Mouse (Mus musculus) forebrain, embryonic 14.5 days (tissue): ENCODE measurements at regions not wholly inside any gene's neighbourhood (a gene's known extent, or its start where the extent isn't known, plus 50 kb on each side); places are given as distances from the start of the nearest gene placed in this dataset.

ENCODE experiments used
- ATAC-seq: fragments of 200-750 bp; cut with Nextera tagmentation; 2 replicates; pipeline ENCODE4 v1.8.0; 2017; ENCODE audit warnings: mild to moderate bottlenecking, moderate library complexity
- DNase-seq: peaks from one replicate; pipeline ENCODE4 v3.0.0-alpha.2; 2015; ENCODE audit warnings: low spot score
- H3K27ac ChIP-seq: fragments of 300-500 bp; sonication (generic); 2 replicates; pipeline ENCODE4 v1.5.1; 2014; ENCODE audit warnings: low read depth, mild to moderate bottlenecking, control low read depth, low read length, moderate library complexity
- H3K27me3 ChIP-seq: fragments of 300-500 bp; sonication (generic); replicated peaks from 2 replicates; pipeline ENCODE4 v1.6.1; 2014; ENCODE audit warnings: low read length, control low read depth, mixed read lengths; ENCODE audit not compliant: control insufficient read depth, insufficient read depth
- H3K36me3 ChIP-seq: fragments of 300-500 bp; sonication (generic); 2 replicates; pipeline ENCODE4 v1.6.1; 2014; ENCODE audit warnings: low read length, control low read depth; ENCODE audit not compliant: control insufficient read depth, insufficient read depth
- H3K4me1 ChIP-seq: fragments of 300-500 bp; sonication (generic); 2 replicates; pipeline ENCODE4 v1.6.1; 2014; ENCODE audit warnings: antibody characterized with exemption, low read length, control low read depth; ENCODE audit not compliant: control insufficient read depth, insufficient read depth
- H3K4me2 ChIP-seq: fragments of 300-500 bp; sonication (generic); 2 replicates; pipeline ENCODE4 v1.6.1; 2014; ENCODE audit warnings: mild to moderate bottlenecking, control low read depth, low read length
- H3K4me3 ChIP-seq: fragments of 300-500 bp; sonication (generic); 2 replicates; pipeline ENCODE4 v1.5.1; 2014; ENCODE audit warnings: low read depth, low read length, control low read depth
- H3K9ac ChIP-seq: fragments of 300-500 bp; sonication (generic); 2 replicates; pipeline ENCODE4 v1.6.1; 2014; ENCODE audit warnings: mild to moderate bottlenecking, low read length, control low read depth, moderate library complexity
- H3K9me3 ChIP-seq: fragments of 300-500 bp; sonication (generic); replicated peaks from 2 replicates; pipeline ENCODE4 v1.6.1; 2016; ENCODE audit warnings: low read length, control low read depth, mixed read lengths; ENCODE audit not compliant: control insufficient read depth
- WGBS: fragments of 180-500 bp; shearing (Covaris S2); extraction: QIAGEN DNeasy Blood & Tissue Kit; methylation state at CpG from one replicate; pipeline ENCODE4 v1.1.7; 2014; 5-methylcytosine and 5-hydroxymethylcytosine counted together

- WGBS: 21% methylated on average over 1 of the region's 1 CpGs
- DNase-seq (no peak), ATAC-seq (no peak)
- Histone ChIP-seq H3K27ac (no peak overlapping the region), H3K4me1 (no peaks in the 10 kb centered on the region), H3K9me3 (no peaks in the 10 kb centered on the region), H3K4me2 (no peak overlapping the region), H3K9ac (no peak overlapping the region), H3K27me3 (no peaks in the 10 kb centered on the region), H3K4me3 (no peak overlapping the region), H3K36me3 (no peaks in the 10 kb centered on the region)
Measured at GRCm38 (mm10) chr15:86899961-86900360, 644.1 kb upstream of the Fam19a5 start.

- no peaks in the 10 kb centered on the region for H3K36me3 ChIP-seq
- 2% methylated on average over 3 of the region's 3 CpGs for WGBS
- H3K4me1 ChIP-seq: no peaks in the 10 kb centered on the region
- H3K27me3 ChIP-seq: no peaks in the 10 kb centered on the region
- no peaks in the 10 kb centered on the region for H3K9me3 ChIP-seq
- no peak overlapping the region for H3K4me2 ChIP-seq
- DNase-seq (no peak), ATAC-seq (no peak)
- H3K27ac ChIP-seq: no peak overlapping the region
- H3K9ac ChIP-seq: no peak overlapping the region
- no peak overlapping the region for H3K4me3 ChIP-seq
Measured at GRCm38 (mm10) chr15:86903006-86903405, 641.1 kb upstream of the Fam19a5 start.

GRCm38 (mm10) chr15:86913276-86913675 lies 630.8 kb upstream of the Fam19a5 start:
- Histone ChIP-seq H3K36me3 (no peaks in the 10 kb centered on the region), H3K4me1 (no peaks in the 10 kb centered on the region), H3K9me3 (no peaks in the 10 kb centered on the region), H3K9ac (no peak overlapping the region), H3K4me3 (no peak overlapping the region), H3K4me2 (no peak overlapping the region), H3K27me3 (no peaks in the 10 kb centered on the region), H3K27ac (no peak overlapping the region)
- DNase-seq (peak; percentile 65), ATAC-seq (peak; percentile 57; the same call in 1 of the 2 replicates)
- 47% methylated on average over 3 of the region's 3 CpGs for WGBS

GRCm38 (mm10) chr15:86917891-86918290 lies 626.2 kb upstream of the Fam19a5 start:
- WGBS: 88% methylated on average over 8 of the region's 8 CpGs
- Histone ChIP-seq H3K9me3 (no peaks in the 10 kb centered on the region), H3K4me2 (no peak overlapping the region), H3K27me3 (no peaks in the 10 kb centered on the region), H3K27ac (no peak overlapping the region), H3K9ac (no peak overlapping the region), H3K4me1 (peaks cover 7% of the 10 kb centered on the region), H3K36me3 (no peaks in the 10 kb centered on the region), H3K4me3 (no peak overlapping the region)
- ATAC-seq: no peak
- DNase-seq: no peak

GRCm38 (mm10) chr15:86919704-86920103 lies 624.4 kb upstream of the Fam19a5 start:
- H3K4me1 ChIP-seq: peaks cover 7% of the 10 kb centered on the region
- no peaks in the 10 kb centered on the region for H3K9me3 ChIP-seq
- no peaks in the 10 kb centered on the region for H3K27me3 ChIP-seq
- DNase-seq: peak; percentile 31
- no peak overlapping the region for H3K27ac ChIP-seq
- H3K4me2 ChIP-seq: no peak overlapping the region
- H3K4me3 ChIP-seq: no peak overlapping the region
- WGBS: 31% methylated on average over 8 of the region's 8 CpGs
- ATAC-seq: no peak
- H3K36me3 ChIP-seq: no peaks in the 10 kb centered on the region
- 0 out of 2 replicates have a peak overlapping the region, but pooled peaks have one; percentile 3 for H3K9ac ChIP-seq

GRCm38 (mm10) chr15:86920185-86920584 lies 623.9 kb upstream of the Fam19a5 start:
- H3K27me3 ChIP-seq: no peaks in the 10 kb centered on the region
- 19% methylated on average over 7 of the region's 7 CpGs for WGBS
- H3K36me3 ChIP-seq: no peaks in the 10 kb centered on the region
- H3K4me1 ChIP-seq: peaks cover 10% of the 10 kb centered on the region
- 0 out of 2 replicates have a peak overlapping the region, but pooled peaks have one; percentile 3 for H3K9ac ChIP-seq
- ATAC-seq: no peak
- no peaks in the 10 kb centered on the region for H3K9me3 ChIP-seq
- H3K4me2 ChIP-seq: no peak overlapping the region
- H3K27ac ChIP-seq: no peak overlapping the region
- peak; percentile 42 for DNase-seq
- no peak overlapping the region for H3K4me3 ChIP-seq

- ATAC-seq: peak; percentile 46; the same call in 1 of the 2 replicates
- H3K36me3 ChIP-seq: no peaks in the 10 kb centered on the region
- H3K4me2 ChIP-seq: no peak overlapping the region
- H3K9ac ChIP-seq: no peak overlapping the region
- H3K9me3 ChIP-seq: no peaks in the 10 kb centered on the region
- H3K27ac ChIP-seq: no peak overlapping the region
- 0% methylated on average over 8 of the region's 8 CpGs for WGBS
- H3K4me3 ChIP-seq: no peak overlapping the region
- peaks cover 16% of the 10 kb centered on the region for H3K4me1 ChIP-seq
- peak; percentile 29 for DNase-seq
- H3K27me3 ChIP-seq: no peaks in the 10 kb centered on the region
Measured at GRCm38 (mm10) chr15:86921401-86921800, 622.7 kb upstream of the Fam19a5 start.

- no peaks in the 10 kb centered on the region for H3K36me3 ChIP-seq
- ATAC-seq (no peak), DNase-seq (peak; percentile 46)
- H3K4me3 ChIP-seq: no peak overlapping the region
- H3K27ac ChIP-seq: no peak overlapping the region
- H3K27me3 ChIP-seq: no peaks in the 10 kb centered on the region
- H3K9ac ChIP-seq: peak overlapping the region; percentile 13; the same call in 1 of the 2 replicates
- WGBS: 11% methylated on average over 17 of the region's 17 CpGs
- H3K4me1 ChIP-seq: peaks cover 12% of the 10 kb centered on the region
- H3K9me3 ChIP-seq: no peaks in the 10 kb centered on the region
- peak overlapping the region; percentile 31 for H3K4me2 ChIP-seq
Measured at GRCm38 (mm10) chr15:86925081-86925749, 618.9 kb upstream of the Fam19a5 start.

- Histone ChIP-seq H3K36me3 (no peaks in the 10 kb centered on the region), H3K4me3 (no peak overlapping the region), H3K4me1 (no peaks in the 10 kb centered on the region), H3K27ac (no peak overlapping the region), H3K27me3 (no peaks in the 10 kb centered on the region), H3K9me3 (no peaks in the 10 kb centered on the region), H3K4me2 (no peak overlapping the region), H3K9ac (no peak overlapping the region)
- DNase-seq (peak; percentile 36), ATAC-seq (no peak)
- WGBS: 59% methylated on average over 15 of the region's 15 CpGs
Measured at GRCm38 (mm10) chr15:86932345-86933075, 611.6 kb upstream of the Fam19a5 start.
